Mouse (Mus musculus): ENCODE data around the gene Efr3b. TPM values are rescaled to one million over a fixed set of nuclear protein-coding genes. Genes with fewer than 3 reads are reported as not detected.
"Not testable (repeated sequence)": the region's sequence is repeated elsewhere in the genome, so short reads cannot be mapped to it uniquely, and the experiment has no call there.

The Efr3b gene
- polyA plus RNA-seq, 1 experiment: 3.2 TPM

DNA sequence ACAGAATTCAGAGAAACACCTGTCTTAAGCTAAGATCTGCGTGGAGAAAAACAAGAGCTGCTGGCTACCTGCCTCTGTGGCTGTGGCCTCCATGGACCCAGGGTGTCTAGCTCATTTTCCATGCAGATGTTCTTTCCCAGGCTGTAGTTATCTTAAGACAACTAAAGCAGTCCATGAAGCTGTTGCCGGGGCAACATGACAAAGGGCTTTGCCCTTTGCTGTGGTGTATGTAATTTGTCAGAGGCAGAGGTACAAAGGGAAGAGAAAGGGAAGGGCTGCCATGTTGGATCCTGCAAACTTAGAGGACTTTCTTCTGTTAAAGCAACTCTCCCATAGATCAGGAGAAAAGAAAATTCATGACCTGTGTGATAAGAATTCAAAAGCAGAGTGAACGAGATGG lies 47.7 kb downstream of the Efr3b start:
- H3K27ac ChIP-seq (ENCODE audit: insufficient read depth, low read depth, low read length): no peak overlapping the region
- TF ChIP-seq CTCF (IDR thresholded peaks at IDR 0.05; ENCODE audit: low read depth, low read length): no peak
- no peak for TF ChIP-seq POLR2A (IDR thresholded peaks at IDR 0.05; ENCODE audit: borderline replicate concordance, low read depth, low read length)
- H3K4me1 ChIP-seq (ENCODE audit: control insufficient read depth, insufficient read depth, low read length): no peaks in the 10 kb centered on the region
- H3K4me3 ChIP-seq (ENCODE audit: insufficient read depth, low read length): no peak overlapping the region

DNA sequence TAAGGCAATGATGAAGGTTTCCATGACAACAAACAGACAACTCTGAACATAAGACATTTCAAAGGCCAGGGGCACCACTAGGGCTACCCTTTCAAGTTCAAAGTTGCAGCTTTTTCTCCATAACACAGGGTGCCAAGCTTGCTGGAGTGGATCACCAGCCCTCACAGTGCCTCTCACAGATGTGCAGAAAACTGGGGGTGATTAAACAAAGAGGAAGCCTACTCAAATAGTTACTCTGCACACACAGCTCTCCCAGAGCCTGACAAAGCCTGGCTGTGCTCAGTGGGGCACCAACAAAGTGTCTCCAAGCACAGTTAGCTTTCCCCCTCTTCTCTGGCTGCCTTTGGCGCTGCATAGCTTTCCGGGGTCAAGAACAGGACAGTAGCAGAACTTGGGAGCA lies 48.8 kb downstream of the Efr3b start:
- no peak overlapping the region for H3K4me3 ChIP-seq (ENCODE audit: insufficient read depth, low read length)
- H3K4me1 ChIP-seq (ENCODE audit: control insufficient read depth, insufficient read depth, low read length): no peaks in the 10 kb centered on the region
- TF ChIP-seq CTCF (IDR thresholded peaks at IDR 0.05; ENCODE audit: low read depth, low read length): no peak
- no peak for TF ChIP-seq POLR2A (IDR thresholded peaks at IDR 0.05; ENCODE audit: borderline replicate concordance, low read depth, low read length)
- H3K27ac ChIP-seq (ENCODE audit: insufficient read depth, low read depth, low read length): no peak overlapping the region

DNA sequence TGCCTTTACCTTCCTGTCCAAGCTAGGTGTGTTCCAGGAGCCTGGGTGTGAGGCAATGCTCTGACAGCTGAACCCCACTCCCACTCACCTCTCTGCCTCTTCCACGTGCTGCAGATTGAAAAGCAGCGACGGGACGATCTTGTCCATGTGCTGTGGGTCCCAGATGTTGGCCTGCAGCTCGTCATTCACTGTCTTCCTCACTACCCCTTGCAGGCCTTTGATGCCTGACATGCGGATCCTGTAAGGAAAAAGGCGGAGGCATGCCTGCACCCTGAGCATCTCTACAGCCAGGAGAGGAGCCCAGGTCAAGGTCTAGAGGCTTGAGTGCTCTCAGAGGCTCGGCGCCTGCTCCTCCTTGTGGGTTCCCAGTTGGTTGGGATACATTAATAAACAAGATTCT lies 54.3 kb downstream of the Efr3b start:
- TF ChIP-seq POLR2A (IDR thresholded peaks at IDR 0.05; ENCODE audit: borderline replicate concordance, low read depth, low read length) (no peak), CTCF (IDR thresholded peaks at IDR 0.05; ENCODE audit: low read depth, low read length) (no peak)
- Histone ChIP-seq H3K4me1 (ENCODE audit: control insufficient read depth, insufficient read depth, low read length) (peaks cover 7% of the 10 kb centered on the region), H3K27ac (ENCODE audit: insufficient read depth, low read depth, low read length) (no peak overlapping the region), H3K4me3 (ENCODE audit: insufficient read depth, low read length) (no peak overlapping the region)

DNA sequence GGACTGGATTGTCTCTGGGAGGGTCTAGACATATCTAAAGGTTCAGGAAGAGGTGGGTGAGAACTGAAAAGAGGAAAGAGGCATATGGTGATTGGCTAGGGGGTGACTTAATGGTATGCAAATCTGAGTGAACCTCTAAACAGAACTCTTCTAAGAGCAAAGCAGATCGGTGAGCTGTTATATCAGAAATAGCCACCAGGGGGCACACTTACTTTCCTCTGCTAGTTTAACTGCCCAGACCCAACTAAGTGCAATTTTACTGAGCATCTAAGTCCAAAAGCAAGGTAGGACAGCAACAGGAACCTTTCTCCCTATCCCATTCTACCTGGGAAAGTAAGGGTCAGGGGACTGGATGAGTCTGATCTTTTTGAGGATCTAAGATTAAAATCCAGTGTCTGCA lies 55.0 kb downstream of the Efr3b start:
- no peak for TF ChIP-seq CTCF (IDR thresholded peaks at IDR 0.05; ENCODE audit: low read depth, low read length)
- Histone ChIP-seq H3K4me1 (ENCODE audit: control insufficient read depth, insufficient read depth, low read length) (peaks cover 7% of the 10 kb centered on the region), H3K27ac (ENCODE audit: insufficient read depth, low read depth, low read length) (no peak overlapping the region), H3K4me3 (ENCODE audit: insufficient read depth, low read length) (no peak overlapping the region)

DNA sequence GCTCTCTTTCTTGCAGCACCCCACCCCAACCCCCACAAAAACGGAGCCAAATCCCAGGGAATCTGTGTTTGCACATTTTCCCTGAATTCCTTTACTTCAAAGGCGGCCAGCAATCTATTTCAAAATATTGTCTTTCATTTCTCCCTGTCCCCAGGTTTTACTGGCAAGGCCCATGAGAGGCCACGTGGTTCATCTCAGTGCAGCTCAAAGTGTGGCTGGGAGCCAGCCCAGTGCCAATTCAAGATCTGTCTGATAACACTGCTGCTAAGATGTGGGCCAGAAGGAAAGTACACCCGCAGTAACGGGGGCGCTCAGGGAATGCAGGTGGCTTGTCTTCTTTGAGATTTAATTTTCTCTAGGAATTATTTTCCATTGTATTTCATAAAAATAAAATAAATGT lies 56.5 kb downstream of the Efr3b start:
- peak overlapping the region; percentile 77; the same call in 1 of the 2 replicates for H3K4me3 ChIP-seq (ENCODE audit: insufficient read depth, low read length)
- no peak overlapping the region for H3K27ac ChIP-seq (ENCODE audit: insufficient read depth, low read depth, low read length)
- no peak for TF ChIP-seq POLR2A (IDR thresholded peaks at IDR 0.05; ENCODE audit: borderline replicate concordance, low read depth, low read length)
- no peak for TF ChIP-seq CTCF (IDR thresholded peaks at IDR 0.05; ENCODE audit: low read depth, low read length)
- peaks cover 7% of the 10 kb centered on the region for H3K4me1 ChIP-seq (ENCODE audit: control insufficient read depth, insufficient read depth, low read length)

DNA sequence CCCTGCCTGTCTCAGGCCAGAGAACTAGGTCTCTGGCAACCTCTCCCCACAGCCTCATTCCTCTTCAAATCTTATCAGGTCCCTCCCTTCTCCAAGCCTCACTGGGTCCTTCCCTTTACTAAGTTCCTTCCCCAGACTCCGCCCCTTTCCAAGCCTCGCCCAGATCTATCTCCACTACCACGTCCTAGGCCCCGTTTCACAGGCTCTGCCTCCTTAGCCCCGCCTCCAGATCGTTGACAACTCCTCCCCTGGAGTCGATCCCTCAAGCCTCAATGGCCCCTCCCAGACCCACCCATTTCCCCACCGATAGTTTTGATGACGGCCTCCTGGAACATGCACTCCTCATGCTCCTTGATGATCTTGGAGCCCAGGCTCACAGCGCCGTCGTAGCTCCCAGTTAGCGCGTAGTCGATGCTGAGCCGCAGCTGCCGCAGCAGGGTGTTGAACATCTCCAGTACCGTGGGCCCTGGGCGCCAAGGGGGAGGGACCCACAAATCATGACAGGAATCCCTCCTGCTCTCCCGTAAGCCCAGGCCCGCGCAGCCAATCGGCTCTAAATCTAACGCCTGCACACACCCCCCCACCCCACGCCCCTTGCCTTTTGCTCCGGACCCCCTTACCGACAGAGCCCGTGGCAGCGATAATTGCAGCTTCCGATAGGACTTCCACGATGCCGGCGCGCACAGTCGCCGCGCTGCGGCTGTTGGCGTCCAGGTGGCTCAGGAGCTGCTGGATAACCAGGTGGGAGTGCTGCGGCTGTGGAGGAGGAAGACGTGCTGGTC lies 57.2 kb downstream of the Efr3b start:
- peak overlapping the region; percentile 77 for H3K4me3 ChIP-seq (ENCODE audit: insufficient read depth, low read length)
- H3K4me1 ChIP-seq (ENCODE audit: control insufficient read depth, insufficient read depth, low read length): peaks cover 7% of the 10 kb centered on the region
- TF ChIP-seq POLR2A (IDR thresholded peaks at IDR 0.05; ENCODE audit: borderline replicate concordance, low read depth, low read length) (no peak), CTCF (IDR thresholded peaks at IDR 0.05; ENCODE audit: low read depth, low read length) (no peak)
- H3K27ac ChIP-seq (ENCODE audit: insufficient read depth, low read depth, low read length): peak overlapping the region; percentile 32

DNA sequence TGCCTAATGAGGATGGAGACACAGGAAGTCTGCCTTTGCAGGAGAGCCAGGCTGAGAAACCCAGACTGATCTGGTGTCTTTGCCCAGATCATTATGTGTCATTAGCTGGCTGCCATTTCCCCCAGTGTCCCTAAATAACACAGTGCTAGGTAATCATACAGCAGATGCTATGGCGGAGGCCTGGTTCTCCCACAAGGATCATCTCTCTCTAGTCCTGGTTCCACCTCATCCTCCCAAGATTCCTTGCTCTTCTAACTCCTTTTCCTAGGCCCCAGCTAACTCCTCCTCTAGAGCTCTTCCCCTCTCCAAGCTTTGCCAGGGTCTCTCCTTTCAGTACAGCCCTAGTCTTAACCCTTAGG lies 57.7 kb downstream of the Efr3b start:
- Histone ChIP-seq H3K4me1 (ENCODE audit: control insufficient read depth, insufficient read depth, low read length) (peaks cover 7% of the 10 kb centered on the region), H3K4me3 (ENCODE audit: insufficient read depth, low read length) (no peak overlapping the region), H3K27ac (ENCODE audit: insufficient read depth, low read depth, low read length) (peak overlapping the region; percentile 32)
- no peak for TF ChIP-seq CTCF (IDR thresholded peaks at IDR 0.05; ENCODE audit: low read depth, low read length)
- TF ChIP-seq POLR2A (IDR thresholded peaks at IDR 0.05; ENCODE audit: borderline replicate concordance, low read depth, low read length): no peak

DNA sequence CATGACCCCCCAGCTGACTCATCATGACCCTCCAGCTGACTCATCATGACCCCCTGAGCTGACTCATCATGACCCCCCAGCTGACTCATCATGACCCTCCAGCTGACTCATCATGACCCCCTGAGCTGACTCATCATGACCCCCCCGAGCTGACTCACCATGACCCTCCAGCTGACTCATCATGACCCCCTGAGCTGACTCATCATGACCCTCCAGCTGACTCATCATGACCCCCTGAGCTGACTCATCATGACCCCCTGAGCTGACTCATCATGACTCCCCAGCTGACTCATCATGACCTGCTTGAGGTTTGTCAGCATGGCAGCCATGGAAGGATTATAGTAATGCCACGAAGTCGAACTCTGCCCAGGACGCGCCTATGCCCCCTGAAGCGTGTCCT lies 65.5 kb downstream of the Efr3b start:
- not testable (repeated sequence) for H3K4me1 ChIP-seq (ENCODE audit: control insufficient read depth, insufficient read depth, low read length); H3K27ac ChIP-seq (ENCODE audit: insufficient read depth, low read depth, low read length); H3K4me3 ChIP-seq (ENCODE audit: insufficient read depth, low read length)

DNA sequence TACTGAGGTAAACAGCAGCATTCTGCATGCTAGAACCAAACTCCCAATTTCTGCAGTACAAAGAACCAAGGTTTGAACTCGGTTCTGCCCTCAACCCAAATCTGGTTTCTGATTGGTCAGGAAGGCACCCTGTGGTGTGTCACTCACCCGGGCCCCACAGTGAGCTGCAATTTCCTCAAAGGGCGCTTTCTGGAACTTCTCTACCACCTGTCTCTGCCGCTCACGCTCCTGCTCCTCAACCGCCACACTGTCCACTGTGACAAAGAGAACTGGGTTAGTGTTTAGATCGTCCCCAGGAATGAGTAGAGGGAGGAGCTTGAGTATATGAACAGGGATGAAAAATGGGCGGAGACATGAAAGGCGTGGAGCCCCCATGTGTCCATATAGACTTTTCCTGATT lies 70.3 kb downstream of the Efr3b start:
- Histone ChIP-seq H3K4me1 (ENCODE audit: control insufficient read depth, insufficient read depth, low read length) (no peaks in the 10 kb centered on the region), H3K27ac (ENCODE audit: insufficient read depth, low read depth, low read length) (no peak overlapping the region), H3K4me3 (ENCODE audit: insufficient read depth, low read length) (no peak overlapping the region)
- TF ChIP-seq CTCF (IDR thresholded peaks at IDR 0.05; ENCODE audit: low read depth, low read length): no peak
- no peak for TF ChIP-seq POLR2A (IDR thresholded peaks at IDR 0.05; ENCODE audit: borderline replicate concordance, low read depth, low read length)

DNA sequence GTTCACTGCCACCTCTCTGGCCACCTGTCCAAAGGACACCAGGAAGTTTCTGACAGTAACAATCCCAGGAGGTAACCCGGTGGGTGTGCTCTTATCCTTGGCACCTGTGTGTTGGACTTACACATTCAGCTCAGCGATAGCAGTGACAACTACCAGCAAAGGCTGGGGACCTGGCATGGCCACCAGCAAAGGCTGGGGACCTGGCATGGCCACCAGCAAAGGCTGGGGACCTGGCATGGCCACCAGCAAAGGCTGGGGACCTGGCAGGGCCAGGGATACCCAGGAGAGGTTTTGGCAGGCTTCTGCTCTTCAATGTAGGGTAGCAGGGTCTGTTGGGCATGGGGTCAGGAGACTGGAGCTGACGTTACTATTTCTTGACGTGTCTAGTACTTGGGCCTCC lies 71.5 kb downstream of the Efr3b start:
- H3K4me3 ChIP-seq (ENCODE audit: insufficient read depth, low read length): no peak overlapping the region
- no peak overlapping the region for H3K27ac ChIP-seq (ENCODE audit: insufficient read depth, low read depth, low read length)
- no peaks in the 10 kb centered on the region for H3K4me1 ChIP-seq (ENCODE audit: control insufficient read depth, insufficient read depth, low read length)
- TF ChIP-seq CTCF (IDR thresholded peaks at IDR 0.05; ENCODE audit: low read depth, low read length): no peak
- TF ChIP-seq POLR2A (IDR thresholded peaks at IDR 0.05; ENCODE audit: borderline replicate concordance, low read depth, low read length): no peak

DNA sequence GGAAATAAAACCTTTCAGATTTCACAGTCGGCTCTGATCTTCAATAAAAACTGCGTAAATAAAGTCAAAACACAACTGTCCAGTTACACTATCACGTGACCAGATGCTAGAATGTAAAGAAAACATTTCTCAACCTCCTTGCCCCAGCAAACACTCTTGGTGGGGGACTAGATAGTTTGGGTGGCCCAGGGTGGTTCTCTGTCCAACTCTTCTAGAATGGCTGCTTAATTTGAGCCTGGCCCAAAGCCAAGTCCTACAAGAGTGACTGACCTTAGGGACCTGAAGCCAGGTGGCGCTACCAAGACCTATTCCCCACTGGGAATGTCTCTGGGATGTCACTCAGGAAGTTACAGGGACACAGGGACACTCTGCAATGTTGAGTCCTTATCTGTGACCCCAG lies 78.2 kb downstream of the Efr3b start:
- Histone ChIP-seq H3K4me1 (ENCODE audit: control insufficient read depth, insufficient read depth, low read length) (peaks cover 6% of the 10 kb centered on the region), H3K27ac (ENCODE audit: insufficient read depth, low read depth, low read length) (peak overlapping the region; percentile 80), H3K4me3 (ENCODE audit: insufficient read depth, low read length) (peak overlapping the region; percentile 74)
- TF ChIP-seq POLR2A (IDR thresholded peaks at IDR 0.05; ENCODE audit: borderline replicate concordance, low read depth, low read length): no peak
